Mouse (Mus musculus): ENCODE data around the gene Abl2. TPM values are rescaled to one million over a fixed set of nuclear protein-coding genes. Genes with fewer than 3 reads are reported as not detected.
A peak's percentile ranks its signal among the peaks of the same experiment; 100 is the strongest.

Gene Abl2
- total and polyA plus RNA-seq, 2 experiments from 2014 or later: 4.5 to 27.1 TPM

- Histone ChIP-seq H3K9ac (replicated peaks; ENCODE audit: low read length) (no peak overlapping the region), H3K27me3 (ENCODE audit: insufficient read depth, low read length) (no peaks in the 10 kb centered on the region), H3K4me1 (ENCODE audit: insufficient read depth, low read length) (no peaks in the 10 kb centered on the region), H3K27ac (no peak overlapping the region), H3K9me3 (ENCODE audit: low read length) (no peaks in the 10 kb centered on the region), H3K4me2 (ENCODE audit: low read depth, low read length) (0 out of 2 replicates have a peak overlapping the region, but pooled peaks have one; percentile 11), H3K36me3 (ENCODE audit: insufficient read depth, low read length) (no peaks in the 10 kb centered on the region), H3K4me3 (ENCODE audit: low read length) (no peak overlapping the region)
- no peak for TF ChIP-seq CTCF (IDR thresholded peaks at IDR 0.05; ENCODE audit: low read depth)
- no peak for ATAC-seq
- no peak for DNase-seq (ENCODE audit: low spot score)
- WGBS: 66% methylated on average over 11 of the region's 11 CpGs
Measured at GRCm38 (mm10) chr1:156581149-156581548, 22.6 kb downstream of the Abl2 start.

DNA sequence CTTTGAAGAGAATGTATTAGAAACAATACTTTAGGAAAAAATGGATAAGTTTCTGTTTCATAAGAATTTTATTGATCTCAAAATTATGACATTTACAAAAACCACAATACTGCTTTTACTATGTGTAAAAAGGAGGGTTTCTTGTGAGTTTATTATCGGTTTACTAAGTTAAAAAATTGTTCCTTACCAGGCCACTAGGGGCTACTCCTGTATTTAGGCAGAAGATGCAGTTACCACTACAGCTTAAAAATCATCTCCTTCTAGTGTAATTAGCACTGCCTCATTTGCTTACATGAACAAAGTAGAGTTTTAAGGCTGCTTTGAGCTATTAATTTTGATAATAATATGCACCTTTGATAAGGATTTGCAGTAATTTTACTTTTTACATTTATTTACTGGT, 25.6 kb downstream of the Abl2 start:
- no peak for ATAC-seq
- no peaks in the 10 kb centered on the region for H3K27me3 ChIP-seq (ENCODE audit: insufficient read depth, low read length)
- H3K9ac ChIP-seq (replicated peaks; ENCODE audit: low read length): no peak overlapping the region
- DNase-seq (ENCODE audit: low spot score): peak; percentile 34
- TF ChIP-seq CTCF (IDR thresholded peaks at IDR 0.05; ENCODE audit: low read depth): peak; percentile 64
- 50% methylated on average over 1 of the region's 1 CpGs for WGBS
- H3K4me2 ChIP-seq (ENCODE audit: low read depth, low read length): no peak overlapping the region
- H3K36me3 ChIP-seq (ENCODE audit: insufficient read depth, low read length): no peaks in the 10 kb centered on the region
- no peak overlapping the region for H3K4me3 ChIP-seq (ENCODE audit: low read length)
- H3K27ac ChIP-seq: no peak overlapping the region
- H3K4me1 ChIP-seq (ENCODE audit: insufficient read depth, low read length): no peaks in the 10 kb centered on the region
- H3K9me3 ChIP-seq (ENCODE audit: low read length): no peaks in the 10 kb centered on the region

GRCm38 (mm10) chr1:156585512-156585911, 26.9 kb downstream of the Abl2 start:
- DNase-seq (ENCODE audit: low spot score): no peak
- Histone ChIP-seq H3K4me1 (ENCODE audit: insufficient read depth, low read length) (no peaks in the 10 kb centered on the region), H3K27me3 (ENCODE audit: insufficient read depth, low read length) (no peaks in the 10 kb centered on the region), H3K4me2 (ENCODE audit: low read depth, low read length) (no peak overlapping the region), H3K27ac (no peak overlapping the region), H3K9me3 (ENCODE audit: low read length) (no peaks in the 10 kb centered on the region), H3K36me3 (ENCODE audit: insufficient read depth, low read length) (no peaks in the 10 kb centered on the region), H3K4me3 (ENCODE audit: low read length) (no peak overlapping the region), H3K9ac (replicated peaks; ENCODE audit: low read length) (no peak overlapping the region)
- no peak for ATAC-seq
- 68% methylated on average over 3 of the region's 3 CpGs for WGBS
- TF ChIP-seq CTCF (IDR thresholded peaks at IDR 0.05; ENCODE audit: low read depth): no peak

GRCm38 (mm10) chr1:156589811-156590305, 31.3 kb downstream of the Abl2 start:
- no peak overlapping the region for H3K4me2 ChIP-seq (ENCODE audit: low read depth, low read length)
- no peaks in the 10 kb centered on the region for H3K4me1 ChIP-seq (ENCODE audit: insufficient read depth, low read length)
- WGBS: 89% methylated on average over 3 of the region's 3 CpGs
- no peak for DNase-seq (ENCODE audit: low spot score)
- no peak for TF ChIP-seq CTCF (IDR thresholded peaks at IDR 0.05; ENCODE audit: low read depth)
- H3K27ac ChIP-seq: no peak overlapping the region
- H3K27me3 ChIP-seq (ENCODE audit: insufficient read depth, low read length): no peaks in the 10 kb centered on the region
- ATAC-seq: no peak
- no peak overlapping the region for H3K9ac ChIP-seq (replicated peaks; ENCODE audit: low read length)
- H3K4me3 ChIP-seq (ENCODE audit: low read length): no peak overlapping the region
- no peaks in the 10 kb centered on the region for H3K9me3 ChIP-seq (ENCODE audit: low read length)
- no peaks in the 10 kb centered on the region for H3K36me3 ChIP-seq (ENCODE audit: insufficient read depth, low read length)

GRCm38 (mm10) chr1:156590357-156590756, 31.8 kb downstream of the Abl2 start:
- TF ChIP-seq CTCF (IDR thresholded peaks at IDR 0.05; ENCODE audit: low read depth): no peak
- H3K9me3 ChIP-seq (ENCODE audit: low read length): no peaks in the 10 kb centered on the region
- no peaks in the 10 kb centered on the region for H3K36me3 ChIP-seq (ENCODE audit: insufficient read depth, low read length)
- DNase-seq (ENCODE audit: low spot score): no peak
- H3K27ac ChIP-seq: no peak overlapping the region
- no peaks in the 10 kb centered on the region for H3K4me1 ChIP-seq (ENCODE audit: insufficient read depth, low read length)
- H3K4me3 ChIP-seq (ENCODE audit: low read length): no peak overlapping the region
- ATAC-seq: no peak
- no peaks in the 10 kb centered on the region for H3K27me3 ChIP-seq (ENCODE audit: insufficient read depth, low read length)
- H3K4me2 ChIP-seq (ENCODE audit: low read depth, low read length): no peak overlapping the region
- 30% methylated on average over 1 of the region's 1 CpGs for WGBS
- H3K9ac ChIP-seq (replicated peaks; ENCODE audit: low read length): no peak overlapping the region

DNA sequence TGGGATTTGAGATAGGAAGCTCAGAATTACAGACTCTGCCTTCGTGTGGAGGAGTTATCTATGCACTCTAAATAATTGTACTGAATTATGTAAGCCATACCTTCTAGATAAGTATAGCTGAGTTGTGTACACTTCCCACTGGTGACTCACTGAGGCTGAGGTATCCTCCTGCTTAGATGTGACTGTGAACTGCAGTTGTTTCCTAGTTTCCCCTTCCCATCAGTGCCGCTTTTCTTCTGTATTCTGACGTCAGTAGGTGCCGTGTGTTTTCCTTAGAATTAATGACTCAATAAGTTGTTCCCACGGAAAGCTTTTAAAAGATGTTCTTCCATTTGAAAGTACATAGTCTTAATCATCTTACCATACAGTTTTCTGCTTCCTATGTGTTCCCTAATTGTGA, 34.7 kb downstream of the Abl2 start:
- H3K4me2 ChIP-seq (ENCODE audit: low read depth, low read length): no peak overlapping the region
- H3K9ac ChIP-seq (replicated peaks; ENCODE audit: low read length): no peak overlapping the region
- no peak for TF ChIP-seq CTCF (IDR thresholded peaks at IDR 0.05; ENCODE audit: low read depth)
- 79% methylated on average over 5 of the region's 5 CpGs for WGBS
- H3K27me3 ChIP-seq (ENCODE audit: insufficient read depth, low read length): no peaks in the 10 kb centered on the region
- no peaks in the 10 kb centered on the region for H3K4me1 ChIP-seq (ENCODE audit: insufficient read depth, low read length)
- no peaks in the 10 kb centered on the region for H3K36me3 ChIP-seq (ENCODE audit: insufficient read depth, low read length)
- no peaks in the 10 kb centered on the region for H3K9me3 ChIP-seq (ENCODE audit: low read length)
- H3K27ac ChIP-seq: no peak overlapping the region
- no peak overlapping the region for H3K4me3 ChIP-seq (ENCODE audit: low read length)
- DNase-seq (ENCODE audit: low spot score) (no peak), ATAC-seq (no peak)

- ATAC-seq: no peak
- Histone ChIP-seq H3K27ac (no peak overlapping the region), H3K9ac (replicated peaks; ENCODE audit: low read length) (no peak overlapping the region), H3K27me3 (ENCODE audit: insufficient read depth, low read length) (no peaks in the 10 kb centered on the region), H3K36me3 (ENCODE audit: insufficient read depth, low read length) (no peaks in the 10 kb centered on the region), H3K4me1 (ENCODE audit: insufficient read depth, low read length) (no peaks in the 10 kb centered on the region), H3K9me3 (ENCODE audit: low read length) (no peaks in the 10 kb centered on the region), H3K4me2 (ENCODE audit: low read depth, low read length) (no peak overlapping the region), H3K4me3 (ENCODE audit: low read length) (no peak overlapping the region)
- WGBS: 79% methylated on average over 4 of the region's 4 CpGs
- TF ChIP-seq CTCF (IDR thresholded peaks at IDR 0.05; ENCODE audit: low read depth): no peak
- DNase-seq (ENCODE audit: low spot score): no peak
Measured at GRCm38 (mm10) chr1:156597089-156597488, 38.5 kb downstream of the Abl2 start.

Measured in hindbrain, postnatal 0 days (tissue).